Mouse (Mus musculus): ENCODE results near the gene Fam184a. TPM values are rescaled to one million over a fixed set of nuclear protein-coding genes. Genes with fewer than 3 reads are reported as not detected.

The Fam184a gene
- total and polyA plus RNA-seq, 2 experiments from 2014 or later, result 3.2 to 3.4 TPM

DNA sequence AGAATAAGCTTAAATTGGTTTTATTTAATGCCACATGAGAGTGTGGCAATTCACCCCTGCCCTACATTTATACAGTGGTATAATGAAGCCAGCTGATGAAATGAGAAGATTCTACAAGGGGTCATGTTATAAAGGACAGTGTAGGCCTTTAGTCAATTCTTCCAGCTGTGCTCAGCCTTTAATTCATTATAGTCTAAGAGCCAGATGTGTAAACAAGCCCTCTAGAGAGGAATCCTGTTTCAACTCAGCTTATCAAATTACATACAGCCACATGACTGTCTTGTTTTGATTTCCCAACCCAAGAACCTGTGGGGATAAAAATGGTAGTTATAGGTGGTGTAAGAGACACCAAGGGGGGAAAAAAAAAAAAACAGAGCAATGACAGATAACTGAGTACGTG is 22.0 kb downstream of the Fam184a start:
- Histone ChIP-seq H3K27ac (ENCODE audit: low read depth) (no peak overlapping the region), H3K4me2 (ENCODE audit: low read depth, low read length) (no peak overlapping the region), H3K9me3 (replicated peaks; ENCODE audit: control insufficient read depth, low read length) (no peaks in the 10 kb centered on the region), H3K9ac (replicated peaks; ENCODE audit: low read depth, low read length) (no peak overlapping the region), H3K4me3 (ENCODE audit: low read depth, low read length) (no peak overlapping the region), H3K27me3 (ENCODE audit: control insufficient read depth, insufficient read depth, low read length) (no peaks in the 10 kb centered on the region), H3K36me3 (replicated peaks; ENCODE audit: control insufficient read depth, insufficient read depth, low read length) (no peaks in the 10 kb centered on the region), H3K4me1 (ENCODE audit: control insufficient read depth, insufficient read depth) (peaks cover 18% of the 10 kb centered on the region)
- ATAC-seq (ENCODE audit: insufficient read depth, low read depth) (no peak), DNase-seq (ENCODE audit: low spot score) (no peak)
- WGBS, result 39% methylated on average over 1 of the region's 1 CpGs
- TF ChIP-seq CTCF (IDR thresholded peaks at IDR 0.05; ENCODE audit: low read depth) (no peak), EP300 (IDR thresholded peaks at IDR 0.05; ENCODE audit: low read depth) (no peak)

DNA sequence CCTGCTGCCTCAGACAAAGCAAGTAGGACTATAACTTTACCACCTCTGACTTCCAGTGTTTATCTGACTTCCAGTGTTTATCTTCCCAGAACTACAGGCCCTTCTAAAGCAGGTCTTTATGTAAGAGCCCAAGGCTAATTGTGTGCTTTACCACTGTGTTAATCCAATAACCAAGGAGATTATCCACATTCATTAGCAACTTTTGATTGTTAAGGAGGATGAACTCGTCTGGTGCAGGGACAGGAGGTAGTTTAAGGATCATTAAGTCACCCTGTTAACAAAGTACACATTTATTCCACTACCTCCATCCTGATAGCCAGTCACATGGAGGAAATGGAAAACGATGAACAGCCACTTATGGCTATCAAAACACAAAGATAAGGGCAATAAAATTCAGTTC is 25.6 kb downstream of the Fam184a start:
- ATAC-seq (ENCODE audit: insufficient read depth, low read depth), result no peak
- H3K4me1 ChIP-seq (ENCODE audit: control insufficient read depth, insufficient read depth), result peaks cover 12% of the 10 kb centered on the region
- no peaks in the 10 kb centered on the region for H3K27me3 ChIP-seq (ENCODE audit: control insufficient read depth, insufficient read depth, low read length)
- DNase-seq (ENCODE audit: low spot score), result no peak
- H3K9me3 ChIP-seq (replicated peaks; ENCODE audit: control insufficient read depth, low read length), result no peaks in the 10 kb centered on the region
- TF ChIP-seq CTCF (IDR thresholded peaks at IDR 0.05; ENCODE audit: low read depth), result no peak
- H3K4me2 ChIP-seq (ENCODE audit: low read depth, low read length), result no peak overlapping the region
- no peaks in the 10 kb centered on the region for H3K36me3 ChIP-seq (replicated peaks; ENCODE audit: control insufficient read depth, insufficient read depth, low read length)
- WGBS, result 21% methylated on average over 2 of the region's 2 CpGs
- no peak overlapping the region for H3K27ac ChIP-seq (ENCODE audit: low read depth)
- no peak overlapping the region for H3K4me3 ChIP-seq (ENCODE audit: low read depth, low read length)
- H3K9ac ChIP-seq (replicated peaks; ENCODE audit: low read depth, low read length), result no peak overlapping the region

DNA sequence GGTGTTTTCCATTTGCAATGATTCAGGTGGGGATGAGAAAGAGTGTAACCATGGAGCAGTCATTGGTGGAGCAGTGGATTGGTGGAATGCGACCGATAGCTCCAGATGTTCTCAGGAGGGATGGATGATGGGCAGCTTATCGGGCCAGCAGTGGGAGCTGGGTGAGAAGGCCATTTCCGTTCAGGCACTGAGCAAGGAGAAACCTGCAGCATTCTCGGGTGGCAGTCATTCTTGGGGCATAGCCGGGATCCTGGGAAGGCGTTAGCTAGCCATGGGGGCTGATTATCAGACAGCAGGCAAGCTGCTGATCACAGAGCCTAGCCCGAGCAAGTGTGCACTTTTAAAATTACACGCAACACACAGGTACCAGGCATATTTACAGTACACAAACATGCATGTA is 46.4 kb downstream of the Fam184a start:
- Histone ChIP-seq H3K27ac (ENCODE audit: low read depth) (no peak overlapping the region), H3K4me1 (ENCODE audit: control insufficient read depth, insufficient read depth) (no peaks in the 10 kb centered on the region), H3K27me3 (ENCODE audit: control insufficient read depth, insufficient read depth, low read length) (no peaks in the 10 kb centered on the region), H3K4me3 (ENCODE audit: low read depth, low read length) (no peak overlapping the region), H3K4me2 (ENCODE audit: low read depth, low read length) (no peak overlapping the region), H3K9ac (replicated peaks; ENCODE audit: low read depth, low read length) (no peak overlapping the region), H3K9me3 (replicated peaks; ENCODE audit: control insufficient read depth, low read length) (no peaks in the 10 kb centered on the region), H3K36me3 (replicated peaks; ENCODE audit: control insufficient read depth, insufficient read depth, low read length) (no peaks in the 10 kb centered on the region)
- ATAC-seq (ENCODE audit: insufficient read depth, low read depth), result no peak
- 81% methylated on average over 9 of the region's 9 CpGs for whole genome bisulfite sequencing
- TF ChIP-seq CTCF (IDR thresholded peaks at IDR 0.05; ENCODE audit: low read depth) (no peak), EP300 (IDR thresholded peaks at IDR 0.05; ENCODE audit: low read depth) (no peak)
- DNase-seq (ENCODE audit: low spot score), result no peak

DNA sequence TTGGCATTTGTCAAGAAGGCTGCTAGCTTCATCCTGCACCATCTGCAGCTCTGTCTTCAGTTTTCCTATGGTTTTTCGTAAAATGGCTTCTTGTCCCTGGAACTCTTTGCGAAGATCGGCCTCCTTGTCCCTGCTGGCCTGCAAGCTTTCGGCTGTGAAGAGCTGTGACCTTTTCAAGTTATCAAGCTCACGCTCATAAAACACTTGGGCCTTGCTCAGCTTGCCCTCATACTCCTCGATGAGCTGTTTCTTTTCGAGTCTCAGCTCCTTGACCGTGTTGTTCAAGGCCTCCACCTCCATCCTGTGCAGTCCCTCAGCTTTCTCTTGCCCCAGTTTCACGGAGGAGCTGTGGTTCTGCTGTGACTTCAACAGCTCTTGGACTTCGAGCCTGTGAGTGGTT is 52.4 kb downstream of the Fam184a start:
- no peaks in the 10 kb centered on the region for H3K9me3 ChIP-seq (replicated peaks; ENCODE audit: control insufficient read depth, low read length)
- DNase-seq (ENCODE audit: low spot score) (no peak), ATAC-seq (ENCODE audit: insufficient read depth, low read depth) (no peak)
- TF ChIP-seq EP300 (IDR thresholded peaks at IDR 0.05; ENCODE audit: low read depth) (no peak), CTCF (IDR thresholded peaks at IDR 0.05; ENCODE audit: low read depth) (no peak)
- no peaks in the 10 kb centered on the region for H3K27me3 ChIP-seq (ENCODE audit: control insufficient read depth, insufficient read depth, low read length)
- no peaks in the 10 kb centered on the region for H3K4me1 ChIP-seq (ENCODE audit: control insufficient read depth, insufficient read depth)
- no peak overlapping the region for H3K9ac ChIP-seq (replicated peaks; ENCODE audit: low read depth, low read length)
- no peak overlapping the region for H3K27ac ChIP-seq (ENCODE audit: low read depth)
- WGBS, result 81% methylated on average over 10 of the region's 10 CpGs
- H3K4me3 ChIP-seq (ENCODE audit: low read depth, low read length), result no peak overlapping the region
- no peak overlapping the region for H3K4me2 ChIP-seq (ENCODE audit: low read depth, low read length)
- no peaks in the 10 kb centered on the region for H3K36me3 ChIP-seq (replicated peaks; ENCODE audit: control insufficient read depth, insufficient read depth, low read length)

DNA sequence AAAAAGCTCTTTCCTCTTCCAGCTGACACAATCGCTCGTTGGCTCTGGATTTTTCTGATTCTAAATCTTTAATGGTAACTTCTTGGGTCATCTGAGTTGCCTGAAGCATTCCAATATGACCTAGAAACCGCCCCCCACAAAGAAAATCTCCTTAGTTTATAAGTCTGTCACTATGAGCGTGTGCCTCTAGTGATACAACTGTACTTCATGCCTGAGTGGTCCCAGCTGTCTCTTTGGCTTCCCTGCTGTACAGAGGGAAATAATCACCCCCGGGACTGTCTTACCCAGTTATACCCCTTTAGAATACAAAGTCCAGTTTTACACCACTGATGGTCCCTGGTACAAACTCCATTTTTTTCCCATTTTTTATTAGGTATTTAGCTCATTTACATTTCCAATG is 56.2 kb downstream of the Fam184a start:
- Histone ChIP-seq H3K9me3 (replicated peaks; ENCODE audit: control insufficient read depth, low read length) (no peaks in the 10 kb centered on the region), H3K27ac (ENCODE audit: low read depth) (no peak overlapping the region), H3K4me2 (ENCODE audit: low read depth, low read length) (no peak overlapping the region), H3K4me3 (ENCODE audit: low read depth, low read length) (no peak overlapping the region), H3K36me3 (replicated peaks; ENCODE audit: control insufficient read depth, insufficient read depth, low read length) (no peaks in the 10 kb centered on the region), H3K4me1 (ENCODE audit: control insufficient read depth, insufficient read depth) (no peaks in the 10 kb centered on the region), H3K9ac (replicated peaks; ENCODE audit: low read depth, low read length) (no peak overlapping the region), H3K27me3 (ENCODE audit: control insufficient read depth, insufficient read depth, low read length) (no peaks in the 10 kb centered on the region)
- ATAC-seq (ENCODE audit: insufficient read depth, low read depth) (no peak), DNase-seq (ENCODE audit: low spot score) (no peak)
- WGBS, result 72% methylated on average over 5 of the region's 5 CpGs
- TF ChIP-seq CTCF (IDR thresholded peaks at IDR 0.05; ENCODE audit: low read depth) (no peak), EP300 (IDR thresholded peaks at IDR 0.05; ENCODE audit: low read depth) (no peak)

DNA sequence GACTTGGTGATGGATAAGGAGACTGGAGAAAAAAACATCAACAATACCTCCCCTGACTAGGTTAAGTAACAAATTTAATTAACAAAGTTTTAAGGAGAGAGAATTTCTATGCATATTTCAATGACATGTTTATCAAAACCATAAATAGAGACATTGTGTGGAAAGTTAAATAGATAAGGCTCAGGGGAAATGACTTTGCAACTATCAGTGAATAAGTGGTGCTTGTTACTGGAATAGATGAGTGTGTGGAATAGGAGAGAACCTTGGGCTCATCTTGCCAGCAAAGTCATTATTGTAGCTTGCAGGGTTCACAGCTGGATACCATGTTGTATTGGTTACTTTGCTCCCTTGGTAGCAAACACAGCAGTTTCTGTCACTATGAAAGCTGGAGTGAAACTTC is 59.7 kb downstream of the Fam184a start:
- no peak for TF ChIP-seq EP300 (IDR thresholded peaks at IDR 0.05; ENCODE audit: low read depth)
- no peak for TF ChIP-seq CTCF (IDR thresholded peaks at IDR 0.05; ENCODE audit: low read depth)
- DNase-seq (ENCODE audit: low spot score) (no peak), ATAC-seq (ENCODE audit: insufficient read depth, low read depth) (no peak)
- Histone ChIP-seq H3K9me3 (replicated peaks; ENCODE audit: control insufficient read depth, low read length) (no peaks in the 10 kb centered on the region), H3K9ac (replicated peaks; ENCODE audit: low read depth, low read length) (no peak overlapping the region), H3K27me3 (ENCODE audit: control insufficient read depth, insufficient read depth, low read length) (no peaks in the 10 kb centered on the region), H3K36me3 (replicated peaks; ENCODE audit: control insufficient read depth, insufficient read depth, low read length) (no peaks in the 10 kb centered on the region), H3K4me3 (ENCODE audit: low read depth, low read length) (no peak overlapping the region), H3K27ac (ENCODE audit: low read depth) (no peak overlapping the region), H3K4me1 (ENCODE audit: control insufficient read depth, insufficient read depth) (no peaks in the 10 kb centered on the region), H3K4me2 (ENCODE audit: low read depth, low read length) (no peak overlapping the region)
